Mouse (Mus musculus) large intestine, adult 2 months (tissue): ENCODE data around the gene Olfr803. TPM values are rescaled to one million over a fixed set of nuclear protein-coding genes. Genes with fewer than 3 reads are reported as not detected.

Experiments used
- DNase-seq: peaks from one replicate; pipeline ENCODE4 v3.0.0-alpha.2; 2012; ENCODE audit warnings: low read depth, low spot score
- WGBS: fragments of 180-500 bp; shearing (Covaris S2); methylation state at CpG from one replicate; pipeline ENCODE4 v1.1.7; 2018; 5-methylcytosine and 5-hydroxymethylcytosine counted together
- polyA plus RNA-seq: library from polyadenylated mRNA; depleted of rRNA; stranded (reverse); fragments of >200 nt; gene quantifications from 2 replicates; pipeline ENCODE4 v1.2.3, GENCODE M21; 2012; rRNA removed

Olfr803 gene
- polyA plus RNA-seq = not detected in 2 replicates

DNA sequence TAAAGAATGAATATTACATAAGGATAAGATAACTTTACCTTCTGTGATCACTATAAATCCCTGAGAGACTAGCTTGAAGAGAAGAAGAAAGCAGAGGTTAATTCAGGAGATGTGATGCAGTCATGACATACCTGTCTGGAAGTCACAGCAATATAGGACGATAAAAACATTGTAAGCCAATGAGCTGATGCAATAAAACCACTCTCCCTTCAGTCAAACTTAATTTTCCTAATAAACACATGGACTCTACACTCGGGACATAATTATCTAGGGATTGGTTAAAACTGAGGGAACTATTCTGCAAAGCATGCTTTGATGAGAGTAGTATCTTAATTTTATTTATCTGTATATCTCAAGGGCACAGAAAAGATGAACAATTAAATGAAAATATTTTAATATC, at the start of gene Olfr803:
Olfr803 (minus strand) TSS at position 101 of the 400 bp plus-strand sequence.
- 65% methylated on average over 2 of the region's 2 CpGs for WGBS
- no peak for DNase-seq

GRCm38 (mm10) chr10:129741821-129742220, 47.7 kb upstream of the Olfr803 start, which contains the start of gene Olfr806:
Olfr806 (minus strand) TSS chr10:129741921.
- DNase-seq = no peak

DNA sequence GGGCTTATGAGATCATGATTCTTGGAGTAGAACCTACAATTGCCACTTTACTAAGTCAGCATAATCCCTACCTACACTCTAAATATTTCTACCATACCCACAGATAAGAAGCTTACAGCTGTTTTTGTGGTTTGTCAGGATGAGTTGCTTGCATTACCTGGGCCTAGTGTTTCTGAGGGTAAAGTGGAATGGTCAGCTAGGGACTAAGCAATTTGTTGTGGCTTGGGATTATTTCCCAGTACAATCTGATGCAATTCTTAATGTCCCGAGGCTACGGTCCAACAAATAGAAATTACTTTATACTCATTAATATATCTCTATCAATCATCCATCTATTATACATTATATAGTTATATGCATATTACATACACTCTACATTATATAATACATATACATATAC, 35.2 kb upstream of the Olfr803 start, which contains the start of gene Olfr805:
Olfr805 (minus strand) TSS at position 101 of the 400 bp plus-strand sequence.
- WGBS = 95% methylated on average over 2 of the region's 2 CpGs
- no peak for DNase-seq

- no peak for DNase-seq
Measured at GRCm38 (mm10) chr10:129702910-129703309, 8.8 kb upstream of the Olfr803 start, which contains the start of gene Olfr804. Olfr804 (plus strand) TSS chr10:129703210.

GRCm38 (mm10) chr10:129688069-129688468, 6.0 kb downstream of the Olfr803 start, which contains the start of gene Olfr802:
Olfr802 (minus strand) TSS chr10:129688169.
- DNase-seq = no peak
- 37% methylated on average over 1 of the region's 1 CpGs for WGBS

DNA sequence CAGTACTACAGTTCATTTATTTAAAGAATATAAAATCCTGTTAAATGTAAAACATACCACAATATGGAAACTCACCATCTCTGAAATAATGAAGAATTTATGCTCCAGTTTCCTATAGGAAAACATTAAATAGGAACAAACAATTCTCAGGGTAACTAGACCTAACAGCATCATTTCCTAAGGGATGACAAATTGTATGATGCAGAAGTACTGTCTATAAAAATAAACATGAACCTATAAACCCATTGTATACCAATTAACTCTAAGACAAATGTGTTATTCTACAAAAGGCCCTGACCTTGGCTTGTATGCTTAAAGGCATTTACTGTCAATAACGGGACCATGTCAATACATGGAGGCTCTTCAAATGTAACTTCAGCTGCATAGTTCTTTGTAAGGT, 20.3 kb downstream of the Olfr803 start, which contains the start of gene Olfr801:
Olfr801 (minus strand) TSS at position 101 of the 400 bp plus-strand sequence.
- no peak for DNase-seq
- WGBS = 48% methylated on average over 1 of the region's 1 CpGs

- no peak for DNase-seq
Measured at GRCm38 (mm10) chr10:129657394-129657793, 36.7 kb downstream of the Olfr803 start, which contains the start of gene Olfr800. Olfr800 (plus strand) TSS chr10:129657694.

DNA sequence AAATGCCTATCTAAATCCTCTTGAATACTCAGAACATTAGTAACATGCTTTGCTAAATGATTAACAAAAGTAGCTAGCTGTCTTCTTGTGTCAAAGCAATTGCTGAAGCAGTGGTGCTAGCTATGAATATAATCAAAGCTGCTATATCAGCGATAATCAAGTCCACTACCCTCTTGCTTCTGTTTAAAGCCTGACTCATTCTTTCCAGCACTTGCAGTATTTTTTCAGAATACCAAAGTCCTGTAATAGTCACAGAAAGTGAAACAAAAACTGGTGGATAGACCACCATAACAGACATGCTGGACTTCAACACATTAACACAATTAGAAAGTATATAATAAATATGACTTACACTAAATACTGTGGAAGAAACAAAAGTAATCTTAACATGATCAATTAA, 42.3 kb downstream of the Olfr803 start:
- no peak for DNase-seq
- WGBS = 82% methylated on average over 1 of the region's 1 CpGs

Other genes starting within 250 kb of the Olfr803 start
- gene Olfr787, start 232.4 kb downstream of the Olfr803 start, polyA plus RNA-seq = not detected in 2 replicates
- gene Olfr788, start 223.3 kb downstream of the Olfr803 start, polyA plus RNA-seq = not detected in 2 replicates
- not detected in 2 replicates for gene Olfr789, start 209.5 kb downstream of the Olfr803 start, polyA plus RNA-seq
- not detected in 2 replicates for gene Olfr790, start 195.8 kb downstream of the Olfr803 start, polyA plus RNA-seq
- gene Olfr791, start 172.5 kb downstream of the Olfr803 start, polyA plus RNA-seq = not detected in 2 replicates
- not detected in 2 replicates for gene Olfr792, start 155.1 kb downstream of the Olfr803 start, polyA plus RNA-seq
- not detected in 2 replicates for gene Olfr794, start 126.6 kb downstream of the Olfr803 start, polyA plus RNA-seq
- not detected in 2 replicates for gene Olfr796, start 81.7 kb downstream of the Olfr803 start, polyA plus RNA-seq
- gene Olfr798, start 66.4 kb downstream of the Olfr803 start, polyA plus RNA-seq = not detected in 2 replicates
- not detected in 2 replicates for gene Olfr799, start 56.8 kb downstream of the Olfr803 start, polyA plus RNA-seq
- gene Olfr800, start 36.6 kb downstream of the Olfr803 start, polyA plus RNA-seq = not detected in 2 replicates
- not detected in 2 replicates for gene Olfr801, start 20.4 kb downstream of the Olfr803 start, polyA plus RNA-seq
- gene Olfr802, start 6.1 kb downstream of the Olfr803 start, polyA plus RNA-seq = not detected in 2 replicates
- gene Olfr804, start 8.9 kb upstream of the Olfr803 start, polyA plus RNA-seq = not detected in 2 replicates
- gene Olfr805, start 35.1 kb upstream of the Olfr803 start, polyA plus RNA-seq = not detected in 2 replicates
- gene Olfr806, start 47.6 kb upstream of the Olfr803 start, polyA plus RNA-seq = not detected in 2 replicates
- not detected in 2 replicates for gene Olfr807, start 63.5 kb upstream of the Olfr803 start, polyA plus RNA-seq
- not detected in 2 replicates for gene Olfr808, start 71.2 kb upstream of the Olfr803 start, polyA plus RNA-seq
- not detected in 2 replicates for gene Olfr809, start 80.4 kb upstream of the Olfr803 start, polyA plus RNA-seq
- gene Olfr810, start 100.6 kb upstream of the Olfr803 start, polyA plus RNA-seq = not detected in 2 replicates
- not detected in 2 replicates for gene Olfr811, start 110.1 kb upstream of the Olfr803 start, polyA plus RNA-seq
- not detected in 2 replicates for gene Olfr812, start 151.8 kb upstream of the Olfr803 start, polyA plus RNA-seq
- not detected in 2 replicates for gene Olfr813, start 161.1 kb upstream of the Olfr803 start, polyA plus RNA-seq
- not detected in 2 replicates for gene Olfr814, start 185.6 kb upstream of the Olfr803 start, polyA plus RNA-seq
- not detected in 2 replicates for gene Olfr815, start 211.6 kb upstream of the Olfr803 start, polyA plus RNA-seq
- gene Olfr816, start 221.3 kb upstream of the Olfr803 start, polyA plus RNA-seq = not detected in 2 replicates